Mouse (Mus musculus) embryonic facial prominence, embryonic 10.5 days (tissue): ENCODE data around the gene Retreg2. TPM values are rescaled to one million over a fixed set of nuclear protein-coding genes. Genes with fewer than 3 reads are reported as not detected.

Experiments used
- polyA plus RNA-seq: library from polyadenylated mRNA; unstranded; fragments of >200 nt; fragmentation: Nextera tagmentation; extraction: Ambion mirVana; gene quantifications from 2 replicates; pipeline ENCODE4 v1.2.1, GENCODE M21; 2016

The Retreg2 gene
- polyA plus RNA-seq, 1 experiment from 2014 or later, result 32.1 TPM

Other genes starting within 250 kb of the Retreg2 start
- not detected in 2 replicates for gene Cryba2, start 249.6 kb upstream of the Retreg2 start, polyA plus RNA-seq
- 0.08 TPM in 1 of 2 replicates, not detected in the other for gene Cfap65, start 207.2 kb upstream of the Retreg2 start, polyA plus RNA-seq
- 0.11 TPM in 1 of 2 replicates, not detected in the other for gene Ihh, start 191.1 kb upstream of the Retreg2 start, polyA plus RNA-seq
- 11.1 and 13.8 TPM in 2 replicates for gene Nhej1, start 17.6 kb upstream of the Retreg2 start, polyA plus RNA-seq
- gene Slc23a3, start 8.9 kb upstream of the Retreg2 start, polyA plus RNA-seq, result 0.06 and 0.08 TPM in 2 replicates
- 45.3 and 46.2 TPM in 2 replicates for gene Cnppd1, start 67 bp upstream of the Retreg2 start, polyA plus RNA-seq
- gene Zfand2b, start 25.9 kb downstream of the Retreg2 start, polyA plus RNA-seq, result 32.6 and 33.6 TPM in 2 replicates
- 32.3 and 34.8 TPM in 2 replicates for gene Abcb6, start 37.6 kb downstream of the Retreg2 start, polyA plus RNA-seq
- gene Ankzf1, start 49.4 kb downstream of the Retreg2 start, polyA plus RNA-seq, result 22.9 and 27.2 TPM in 2 replicates
- 20.7 and 21.8 TPM in 2 replicates for gene Atg9a, start 49.4 kb downstream of the Retreg2 start, polyA plus RNA-seq
- 13.3 and 14.5 TPM in 2 replicates for gene Glb1l, start 68.0 kb downstream of the Retreg2 start, polyA plus RNA-seq
- 139 and 145 TPM in 2 replicates for gene Stk16, start 68.1 kb downstream of the Retreg2 start, polyA plus RNA-seq
- gene Tuba4a, start 77.1 kb downstream of the Retreg2 start, polyA plus RNA-seq, result 14.6 and 16.3 TPM in 2 replicates
- gene A630095N17Rik, start 89.3 kb downstream of the Retreg2 start, polyA plus RNA-seq, result not detected in 2 replicates
- gene Dnajb2, start 93.6 kb downstream of the Retreg2 start, polyA plus RNA-seq, result 27.0 and 27.5 TPM in 2 replicates
- 1.7 and 2.1 TPM in 2 replicates for gene Ptprn, start 121.7 kb downstream of the Retreg2 start, polyA plus RNA-seq
- gene Resp18, start 135.6 kb downstream of the Retreg2 start, polyA plus RNA-seq, result 1.9 and 2.5 TPM in 2 replicates
- 144 and 150 TPM in 2 replicates for gene Dnpep, start 175.2 kb downstream of the Retreg2 start, polyA plus RNA-seq
- 10.4 and 15.6 TPM in 2 replicates for gene Des, start 217.6 kb downstream of the Retreg2 start, polyA plus RNA-seq
- gene Speg, start 232.5 kb downstream of the Retreg2 start, polyA plus RNA-seq, result 30.2 and 30.6 TPM in 2 replicates